Mouse (Mus musculus): ENCODE data around the gene Avpi1. TPM values are rescaled to one million over a fixed set of nuclear protein-coding genes. Genes with fewer than 3 reads are reported as not detected.

Gene Avpi1
- polyA plus RNA-seq, 1 experiment from 2014 or later = 51.0 TPM

- Histone ChIP-seq H3K4me1 (peaks cover 52% of the 10 kb centered on the region), H3K27ac (replicated peaks) (peak overlapping the region; percentile 95), H3K36me3 (peaks cover 5% of the 10 kb centered on the region; the same call in 1 of the 2 replicates), H3K4me2 (replicated peaks) (peak overlapping the region; percentile 91), H3K9ac (no peak overlapping the region), H3K4me3 (replicated peaks) (peak overlapping the region; percentile 63), H3K27me3 (no peaks in the 10 kb centered on the region), H3K9me3 (replicated peaks) (no peaks in the 10 kb centered on the region)
- 0 out of 2 replicates have a peak, but pooled peaks have one; percentile 0 for ATAC-seq (ENCODE audit: insufficient number of reproducible peaks, low FRiP score, low TSS enrichment, low read depth)
- WGBS = 24% methylated on average over 14 of the region's 14 CpGs
Measured at GRCm38 (mm10) chr19:42129509-42130293, 842 bp upstream of the Avpi1 start.

GRCm38 (mm10) chr19:42128052-42128740, 663 bp downstream of the Avpi1 start:
- Histone ChIP-seq H3K27me3 (no peaks in the 10 kb centered on the region), H3K27ac (replicated peaks) (peak overlapping the region; percentile 95), H3K9ac (peak overlapping the region; percentile 82), H3K4me2 (replicated peaks) (peak overlapping the region; percentile 91), H3K9me3 (replicated peaks) (no peaks in the 10 kb centered on the region), H3K36me3 (peaks cover 18% of the 10 kb centered on the region), H3K4me3 (replicated peaks) (peak overlapping the region; percentile 63), H3K4me1 (peaks cover 52% of the 10 kb centered on the region)
- 4% methylated on average over 23 of the region's 23 CpGs for WGBS
- no peak for ATAC-seq (ENCODE audit: insufficient number of reproducible peaks, low FRiP score, low TSS enrichment, low read depth)

GRCm38 (mm10) chr19:42127024-42127423, 1.8 kb downstream of the Avpi1 start:
- Histone ChIP-seq H3K4me3 (replicated peaks) (no peak overlapping the region), H3K27ac (replicated peaks) (no peak overlapping the region), H3K27me3 (no peaks in the 10 kb centered on the region), H3K9me3 (replicated peaks) (no peaks in the 10 kb centered on the region), H3K36me3 (peaks cover 28% of the 10 kb centered on the region), H3K9ac (no peak overlapping the region), H3K4me1 (peaks cover 49% of the 10 kb centered on the region), H3K4me2 (replicated peaks) (no peak overlapping the region; the same call in none of the 2 replicates)
- no peak for ATAC-seq (ENCODE audit: insufficient number of reproducible peaks, low FRiP score, low TSS enrichment, low read depth)
- WGBS = 85% methylated on average over 5 of the region's 5 CpGs

- H3K36me3 ChIP-seq = peaks cover 36% of the 10 kb centered on the region
- no peak overlapping the region for H3K27ac ChIP-seq (replicated peaks)
- H3K4me3 ChIP-seq (replicated peaks) = no peak overlapping the region
- no peak overlapping the region for H3K4me2 ChIP-seq (replicated peaks)
- H3K4me1 ChIP-seq = peaks cover 43% of the 10 kb centered on the region
- H3K9ac ChIP-seq = no peak overlapping the region
- WGBS = 88% methylated on average over 6 of the region's 6 CpGs
- H3K9me3 ChIP-seq (replicated peaks) = no peaks in the 10 kb centered on the region
- no peak for ATAC-seq (ENCODE audit: insufficient number of reproducible peaks, low FRiP score, low TSS enrichment, low read depth)
- no peaks in the 10 kb centered on the region for H3K27me3 ChIP-seq
Measured at GRCm38 (mm10) chr19:42126219-42126605, 2.6 kb downstream of the Avpi1 start.

GRCm38 (mm10) chr19:42125501-42126218, 3.2 kb downstream of the Avpi1 start:
- Histone ChIP-seq H3K4me3 (replicated peaks) (no peak overlapping the region), H3K9ac (no peak overlapping the region), H3K27ac (replicated peaks) (no peak overlapping the region), H3K9me3 (replicated peaks) (no peaks in the 10 kb centered on the region), H3K36me3 (peaks cover 41% of the 10 kb centered on the region), H3K4me2 (replicated peaks) (no peak overlapping the region), H3K27me3 (no peaks in the 10 kb centered on the region), H3K4me1 (peaks cover 38% of the 10 kb centered on the region)
- 78% methylated on average over 11 of the region's 11 CpGs for WGBS
- ATAC-seq (ENCODE audit: insufficient number of reproducible peaks, low FRiP score, low TSS enrichment, low read depth) = no peak

GRCm38 (mm10) chr19:42124684-42125083, 4.2 kb downstream of the Avpi1 start:
- no peak overlapping the region for H3K4me3 ChIP-seq (replicated peaks)
- H3K27ac ChIP-seq (replicated peaks) = no peak overlapping the region
- H3K9ac ChIP-seq = no peak overlapping the region
- ATAC-seq (ENCODE audit: insufficient number of reproducible peaks, low FRiP score, low TSS enrichment, low read depth) = no peak
- H3K9me3 ChIP-seq (replicated peaks) = no peaks in the 10 kb centered on the region
- H3K27me3 ChIP-seq = no peaks in the 10 kb centered on the region
- H3K4me1 ChIP-seq = peaks cover 30% of the 10 kb centered on the region
- no peak overlapping the region for H3K4me2 ChIP-seq (replicated peaks)
- H3K36me3 ChIP-seq = peaks cover 51% of the 10 kb centered on the region
- WGBS = 89% methylated on average over 13 of the region's 13 CpGs

GRCm38 (mm10) chr19:42120451-42120850, 8.4 kb downstream of the Avpi1 start:
- Histone ChIP-seq H3K27me3 (no peaks in the 10 kb centered on the region), H3K4me1 (0 out of 2 replicates have a peak, but pooled peaks cover 3% of the 10 kb centered on the region), H3K4me2 (replicated peaks) (no peak overlapping the region), H3K4me3 (replicated peaks) (no peak overlapping the region), H3K9me3 (replicated peaks) (no peaks in the 10 kb centered on the region), H3K27ac (replicated peaks) (no peak overlapping the region), H3K36me3 (peaks cover 87% of the 10 kb centered on the region), H3K9ac (no peak overlapping the region)
- WGBS = 81% methylated on average over 8 of the region's 8 CpGs
- ATAC-seq (ENCODE audit: insufficient number of reproducible peaks, low FRiP score, low TSS enrichment, low read depth) = no peak; the same call in 1 of the 2 replicates

- Histone ChIP-seq H3K9ac (no peak overlapping the region), H3K4me1 (0 out of 2 replicates have a peak, but pooled peaks cover 3% of the 10 kb centered on the region), H3K4me3 (replicated peaks) (no peak overlapping the region), H3K27ac (replicated peaks) (no peak overlapping the region), H3K36me3 (peaks cover 87% of the 10 kb centered on the region), H3K4me2 (replicated peaks) (no peak overlapping the region), H3K27me3 (no peaks in the 10 kb centered on the region), H3K9me3 (replicated peaks) (no peaks in the 10 kb centered on the region)
- 86% methylated on average over 5 of the region's 5 CpGs for WGBS
- ATAC-seq (ENCODE audit: insufficient number of reproducible peaks, low FRiP score, low TSS enrichment, low read depth) = no peak
Measured at GRCm38 (mm10) chr19:42118596-42118995, 10.3 kb downstream of the Avpi1 start.

GRCm38 (mm10) chr19:42118142-42118541, 10.7 kb downstream of the Avpi1 start:
- H3K4me2 ChIP-seq (replicated peaks) = no peak overlapping the region
- WGBS = 93% methylated on average over 9 of the region's 9 CpGs
- no peak overlapping the region for H3K27ac ChIP-seq (replicated peaks)
- no peaks in the 10 kb centered on the region for H3K27me3 ChIP-seq
- H3K4me3 ChIP-seq (replicated peaks) = no peak overlapping the region
- H3K36me3 ChIP-seq = peaks cover 86% of the 10 kb centered on the region
- no peaks in the 10 kb centered on the region for H3K9me3 ChIP-seq (replicated peaks)
- 0 out of 2 replicates have a peak, but pooled peaks cover 3% of the 10 kb centered on the region for H3K4me1 ChIP-seq
- no peak overlapping the region for H3K9ac ChIP-seq
- no peak for ATAC-seq (ENCODE audit: insufficient number of reproducible peaks, low FRiP score, low TSS enrichment, low read depth)

- no peak overlapping the region for H3K9ac ChIP-seq
- H3K4me1 ChIP-seq = 0 out of 2 replicates have a peak, but pooled peaks cover 3% of the 10 kb centered on the region
- no peak for ATAC-seq (ENCODE audit: insufficient number of reproducible peaks, low FRiP score, low TSS enrichment, low read depth)
- H3K9me3 ChIP-seq (replicated peaks) = no peaks in the 10 kb centered on the region
- H3K4me3 ChIP-seq (replicated peaks) = no peak overlapping the region
- 79% methylated on average over 4 of the region's 4 CpGs for WGBS
- H3K36me3 ChIP-seq = peaks cover 67% of the 10 kb centered on the region
- H3K4me2 ChIP-seq (replicated peaks) = no peak overlapping the region
- no peaks in the 10 kb centered on the region for H3K27me3 ChIP-seq
- H3K27ac ChIP-seq (replicated peaks) = no peak overlapping the region
Measured at GRCm38 (mm10) chr19:42115783-42116335, 13.0 kb downstream of the Avpi1 start.

GRCm38 (mm10) chr19:42104681-42105080, 24.2 kb downstream of the Avpi1 start:
- H3K4me2 ChIP-seq (replicated peaks) = no peak overlapping the region
- no peaks in the 10 kb centered on the region for H3K9me3 ChIP-seq (replicated peaks)
- no peak for ATAC-seq (ENCODE audit: insufficient number of reproducible peaks, low FRiP score, low TSS enrichment, low read depth)
- H3K27me3 ChIP-seq = no peaks in the 10 kb centered on the region
- no peak overlapping the region for H3K9ac ChIP-seq
- no peak overlapping the region for H3K27ac ChIP-seq (replicated peaks)
- no peak overlapping the region for H3K4me3 ChIP-seq (replicated peaks)
- WGBS = 94% methylated on average over 9 of the region's 9 CpGs
- no peaks in the 10 kb centered on the region for H3K4me1 ChIP-seq
- peaks cover 46% of the 10 kb centered on the region for H3K36me3 ChIP-seq

Measured in embryonic facial prominence, embryonic 15.5 days (tissue).